Mouse (Mus musculus) frontal cortex, postnatal 36 days (tissue): Measurements from ENCODE around the gene Gm34302.
"Not testable (repeated sequence)": the region's sequence is repeated elsewhere in the genome, so short reads cannot be mapped to it uniquely, and the experiment has no call there.

ENCODE experiments used
- DNase-seq, 2 experiments: peaks; one replicate each; pipeline ENCODE4 v3.0.0; 2022; ENCODE audit warnings: low spot score in 2 of 2

The Gm34302 gene

GRCm38 (mm10) chr3:63483726-63484125 is at the start of gene Gm34302:
TSS of gene Gm34302 (minus strand) at chr3:63483879.
- no peak for DNase-seq

- no peak for DNase-seq
These were observed 48.2 kb upstream of the Gm34302 start for GRCm38 (mm10) chr3:63531847-63532246.

GRCm38 (mm10) chr3:63517681-63518080 is 34.0 kb upstream of the Gm34302 start:
- DNase-seq, result no peak

GRCm38 (mm10) chr3:63516279-63516678 is 32.6 kb upstream of the Gm34302 start:
- DNase-seq, result not testable (repeated sequence)

GRCm38 (mm10) chr3:63511316-63511715 is 27.6 kb upstream of the Gm34302 start:
- DNase-seq, result no peak

- DNase-seq, result no peak
These were observed 25.8 kb upstream of the Gm34302 start for GRCm38 (mm10) chr3:63509484-63509883.

GRCm38 (mm10) chr3:63508924-63509323 is 25.2 kb upstream of the Gm34302 start:
- no peak for DNase-seq

GRCm38 (mm10) chr3:63504433-63504832 is 20.8 kb upstream of the Gm34302 start:
- peak; percentile 1 to 11 for DNase-seq

- no peak for DNase-seq
These were observed 11.1 kb upstream of the Gm34302 start for GRCm38 (mm10) chr3:63494625-63495382.

GRCm38 (mm10) chr3:63493563-63493962 is 9.9 kb upstream of the Gm34302 start:
- no peak for DNase-seq

GRCm38 (mm10) chr3:63440426-63441125 is 43.1 kb downstream of the Gm34302 start:
- DNase-seq, result no peak

- DNase-seq, result peak in 1 of 2 experiments; percentile 1
These were observed 43.9 kb downstream of the Gm34302 start for GRCm38 (mm10) chr3:63439738-63440137.

GRCm38 (mm10) chr3:63438898-63439297 is 44.8 kb downstream of the Gm34302 start:
- DNase-seq, result no peak
